Mouse (Mus musculus): ENCODE measurements at regions not wholly inside any gene's neighbourhood (a gene's known extent, or its start where the extent isn't known, plus 50 kb on each side); places are given as distances from the start of the nearest gene placed in this dataset.

DNA sequence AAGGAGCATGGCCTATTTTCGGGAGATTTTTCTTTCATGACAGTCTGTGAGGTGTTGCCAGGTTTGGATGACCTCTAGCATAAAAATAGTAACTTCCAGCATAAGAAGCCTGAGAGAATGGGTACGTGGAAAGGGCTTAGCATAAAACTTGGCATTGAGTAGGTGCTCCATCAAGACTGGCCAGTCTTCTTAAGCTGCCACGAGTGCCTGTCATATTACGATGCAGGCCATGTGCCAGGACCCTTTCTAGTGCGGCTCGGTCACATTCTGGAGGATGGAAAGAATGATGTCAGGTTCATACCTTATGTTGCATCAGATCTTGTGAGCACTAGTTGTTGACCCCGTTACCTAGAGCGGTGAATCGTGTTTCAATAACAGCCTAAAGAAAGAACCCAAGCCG lies 311.0 kb downstream of the Ttll7 start:
- TF ChIP-seq CTCF (IDR thresholded peaks at IDR 0.05 in 2 of 3, conservative IDR thresholded peaks at IDR 0.05 in 1 of 3; ENCODE audit: control insufficient read depth in 1 of 3, insufficient read depth in 1 of 3, low read depth in 2 of 3, low read length in 3 of 3, poor library complexity in 1 of 3, severe bottlenecking in 1 of 3) (no peak), EP300 (IDR thresholded peaks at IDR 0.05; ENCODE audit: low read depth in 1 of 2, low read length in 2 of 2) (no peak), USF2 (IDR thresholded peaks at IDR 0.05; ENCODE audit: borderline replicate concordance in 1 of 2, insufficient read depth in 1 of 2, low read depth in 1 of 2, low read length in 2 of 2) (no peak), POLR2A (IDR thresholded peaks at IDR 0.05; ENCODE audit: control insufficient read depth in 1 of 2, insufficient read depth in 1 of 2, low read depth in 1 of 2, low read length in 2 of 2, poor library complexity in 1 of 2) (no peak), RCOR1 (IDR thresholded peaks at IDR 0.05; ENCODE audit: low read depth, low read length) (no peak), USF1 (IDR thresholded peaks at IDR 0.05; ENCODE audit: low read depth, low read length) (no peak), ZC3H11A (IDR thresholded peaks at IDR 0.05; ENCODE audit: low read depth, low read length) (no peak), GABPA (IDR thresholded peaks at IDR 0.05; ENCODE audit: low read depth, low read length) (no peak), MAFK (IDR thresholded peaks at IDR 0.05; ENCODE audit: borderline replicate concordance, low read depth, low read length) (no peak), TBP (IDR thresholded peaks at IDR 0.05; ENCODE audit: low read depth, low read length) (no peak), MEF2A (IDR thresholded peaks at IDR 0.05; ENCODE audit: extremely low read depth, insufficient replicate concordance, low read depth, low read length, poor library complexity, severe bottlenecking) (no peak), MAZ (IDR thresholded peaks at IDR 0.05; ENCODE audit: low read depth, low read length) (no peak)

All from MEL (cell line).